Mouse (Mus musculus): ENCODE measurements around the gene Pafah1b1.

Pafah1b1 gene

GRCm38 (mm10) chr11:74724235-74724791 lies at the start of gene Pafah1b1:
TSS of gene Pafah1b1 (minus strand) at chr11:74724670.
- peak; percentile 97 for DNase-seq (ENCODE audit: low spot score)

GRCm38 (mm10) chr11:74772386-74772785 lies 47.9 kb upstream of the Pafah1b1 start:
- DNase-seq (ENCODE audit: low spot score): no peak

- no peak for DNase-seq (ENCODE audit: low spot score)
Observed at GRCm38 (mm10) chr11:74771650-74772049, 47.2 kb upstream of the Pafah1b1 start.

- DNase-seq (ENCODE audit: low spot score): no peak
Observed at GRCm38 (mm10) chr11:74771234-74771633, 46.8 kb upstream of the Pafah1b1 start.

- peak; percentile 99 for DNase-seq (ENCODE audit: low spot score)
Observed at GRCm38 (mm10) chr11:74770595-74771207, 46.2 kb upstream of the Pafah1b1 start, which contains the start of gene Mettl16. TSS of gene Mettl16 (plus strand) at chr11:74770830.

GRCm38 (mm10) chr11:74770037-74770436 lies 45.6 kb upstream of the Pafah1b1 start:
- no peak for DNase-seq (ENCODE audit: low spot score)

- DNase-seq (ENCODE audit: low spot score): peak; percentile 70
Observed at GRCm38 (mm10) chr11:74768045-74768444, 43.6 kb upstream of the Pafah1b1 start.

GRCm38 (mm10) chr11:74767469-74767868 lies 43.0 kb upstream of the Pafah1b1 start:
- DNase-seq (ENCODE audit: low spot score): no peak

- DNase-seq (ENCODE audit: low spot score): no peak
Observed at GRCm38 (mm10) chr11:74763960-74764625, 39.6 kb upstream of the Pafah1b1 start.

- DNase-seq (ENCODE audit: low spot score): no peak
Observed at GRCm38 (mm10) chr11:74761011-74761705, 36.7 kb upstream of the Pafah1b1 start.

GRCm38 (mm10) chr11:74756631-74757030 lies 32.2 kb upstream of the Pafah1b1 start:
- no peak for DNase-seq (ENCODE audit: low spot score)

GRCm38 (mm10) chr11:74751352-74752066 lies 27.0 kb upstream of the Pafah1b1 start:
- no peak for DNase-seq (ENCODE audit: low spot score)

GRCm38 (mm10) chr11:74750662-74751351 lies 26.3 kb upstream of the Pafah1b1 start:
- no peak for DNase-seq (ENCODE audit: low spot score)

- no peak for DNase-seq (ENCODE audit: low spot score)
Observed at GRCm38 (mm10) chr11:74749241-74749640, 24.8 kb upstream of the Pafah1b1 start.

- DNase-seq (ENCODE audit: low spot score): peak; percentile 31
Observed at GRCm38 (mm10) chr11:74748022-74748421, 23.6 kb upstream of the Pafah1b1 start.

- no peak for DNase-seq (ENCODE audit: low spot score)
Observed at GRCm38 (mm10) chr11:74737861-74738260, 13.4 kb upstream of the Pafah1b1 start.

- peak; percentile 25 for DNase-seq (ENCODE audit: low spot score)
Observed at GRCm38 (mm10) chr11:74734917-74735316, 10.4 kb upstream of the Pafah1b1 start.

- no peak for DNase-seq (ENCODE audit: low spot score)
Observed at GRCm38 (mm10) chr11:74725181-74725580, 711 bp upstream of the Pafah1b1 start.

- peak; percentile 83 for DNase-seq (ENCODE audit: low spot score)
Observed at GRCm38 (mm10) chr11:74723357-74724234, 874 bp downstream of the Pafah1b1 start.

- no peak for DNase-seq (ENCODE audit: low spot score)
Observed at GRCm38 (mm10) chr11:74721971-74722370, 2.5 kb downstream of the Pafah1b1 start.
